Mouse (Mus musculus): ENCODE measurements around the gene Tcp10b.
A peak's percentile ranks its signal among the peaks of the same experiment; 100 is the strongest.
"Not testable (repeated sequence)": the region's sequence is repeated elsewhere in the genome, so short reads cannot be mapped to it uniquely, and the experiment has no call there.

Gene Tcp10b

GRCm38 (mm10) chr17:13060804-13061203 lies at the start of gene Tcp10b:
TSS of gene Tcp10b (plus strand) at chr17:13061104.
- DNase-seq (ENCODE audit: low read depth, low spot score) = not testable (repeated sequence)

- DNase-seq (ENCODE audit: low read depth, low spot score) = no peak
Observed at GRCm38 (mm10) chr17:13013316-13013715, 47.6 kb upstream of the Tcp10b start.

GRCm38 (mm10) chr17:13036627-13037192 lies 24.2 kb upstream of the Tcp10b start:
- not testable (repeated sequence) for DNase-seq (ENCODE audit: low read depth, low spot score)

GRCm38 (mm10) chr17:13043846-13044673 lies 16.8 kb upstream of the Tcp10b start:
- peak; percentile 75 for DNase-seq (ENCODE audit: low read depth, low spot score)

DNA sequence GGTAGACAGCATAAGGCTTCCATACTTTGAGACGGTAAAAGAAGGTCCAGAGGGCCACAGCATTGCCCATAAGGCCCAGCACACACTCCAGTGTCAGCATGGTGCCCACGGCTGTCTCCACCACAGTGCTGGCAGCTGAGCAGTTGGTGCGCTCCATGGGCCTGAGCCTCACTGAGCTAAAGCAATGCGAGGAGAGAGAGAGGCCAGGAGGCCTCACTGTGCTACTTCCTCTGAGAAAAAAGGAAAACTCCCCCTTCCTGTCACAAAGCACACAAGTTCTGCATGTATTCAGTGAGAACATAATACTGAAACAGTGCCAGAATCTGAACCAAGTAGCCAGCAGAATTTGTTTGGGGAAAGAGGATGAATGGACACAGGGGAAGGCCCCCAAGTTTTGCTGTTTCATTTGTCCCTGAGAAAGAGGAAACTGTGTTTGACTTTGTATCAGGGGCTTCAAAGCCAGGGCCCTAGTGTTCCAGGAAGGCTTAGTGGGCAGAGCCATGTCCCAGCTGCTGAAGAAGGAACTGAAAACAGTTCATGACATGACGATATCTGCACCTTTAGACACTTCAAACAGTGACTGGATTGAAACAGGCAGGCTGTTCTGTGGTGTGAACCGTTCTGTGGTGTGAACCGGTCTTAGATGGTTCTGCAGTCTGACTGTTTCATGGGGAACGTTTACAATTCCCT lies 8.6 kb upstream of the Tcp10b start, which contains the start of gene Gpr31b:
Gene Gpr31b (minus strand): TSS at position 173 of the 690 bp plus-strand sequence.
- not testable (repeated sequence) for DNase-seq (ENCODE audit: low read depth, low spot score)

GRCm38 (mm10) chr17:13062882-13063281 lies 2.0 kb downstream of the Tcp10b start:
- DNase-seq (ENCODE audit: low read depth, low spot score) = not testable (repeated sequence)

- not testable (repeated sequence) for DNase-seq (ENCODE audit: low read depth, low spot score)
Observed at GRCm38 (mm10) chr17:13067864-13068385, 7.0 kb downstream of the Tcp10b start.

DNA sequence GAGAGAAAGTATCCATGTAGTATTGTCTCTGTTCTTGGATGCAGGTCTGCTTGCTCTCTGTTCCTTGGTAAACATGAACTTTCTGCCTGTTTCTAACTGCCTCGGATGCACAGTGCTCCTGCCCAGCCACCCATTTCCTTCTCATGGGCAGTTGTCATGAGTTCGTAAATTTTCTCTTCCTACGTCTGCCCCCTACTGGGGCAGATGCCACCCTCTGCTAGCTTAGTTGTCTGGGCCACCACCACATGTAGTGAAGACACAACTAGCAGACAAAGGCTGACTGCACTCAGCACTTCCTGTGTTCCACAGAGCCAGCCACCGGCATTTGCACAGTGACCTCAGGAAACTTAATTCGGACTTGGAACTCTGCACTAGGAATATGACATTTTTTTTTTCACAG lies 8.3 kb downstream of the Tcp10b start:
- not testable (repeated sequence) for DNase-seq (ENCODE audit: low read depth, low spot score)

DNA sequence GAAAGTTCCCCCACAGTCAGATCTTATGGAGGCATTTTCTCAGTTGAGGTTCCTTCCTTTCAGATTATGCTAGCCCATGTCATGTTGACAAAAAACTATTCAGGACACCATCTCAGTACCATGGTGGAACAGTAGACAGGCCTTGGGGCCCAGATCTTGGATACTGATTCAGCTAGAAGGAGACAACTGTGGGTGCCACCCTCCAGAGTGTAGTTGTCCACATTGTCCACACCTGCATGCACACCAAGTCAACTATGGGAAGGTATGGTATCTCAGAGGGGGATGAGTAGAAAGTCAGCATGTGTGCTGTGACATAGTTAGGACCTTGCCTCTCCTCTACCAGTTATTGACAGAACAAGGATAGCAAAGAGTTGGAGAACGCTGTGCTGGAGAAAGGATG lies 30.6 kb downstream of the Tcp10b start:
- not testable (repeated sequence) for DNase-seq (ENCODE audit: low read depth, low spot score)

GRCm38 (mm10) chr17:13092100-13092764 lies 31.3 kb downstream of the Tcp10b start:
- DNase-seq (ENCODE audit: low read depth, low spot score) = not testable (repeated sequence)

DNA sequence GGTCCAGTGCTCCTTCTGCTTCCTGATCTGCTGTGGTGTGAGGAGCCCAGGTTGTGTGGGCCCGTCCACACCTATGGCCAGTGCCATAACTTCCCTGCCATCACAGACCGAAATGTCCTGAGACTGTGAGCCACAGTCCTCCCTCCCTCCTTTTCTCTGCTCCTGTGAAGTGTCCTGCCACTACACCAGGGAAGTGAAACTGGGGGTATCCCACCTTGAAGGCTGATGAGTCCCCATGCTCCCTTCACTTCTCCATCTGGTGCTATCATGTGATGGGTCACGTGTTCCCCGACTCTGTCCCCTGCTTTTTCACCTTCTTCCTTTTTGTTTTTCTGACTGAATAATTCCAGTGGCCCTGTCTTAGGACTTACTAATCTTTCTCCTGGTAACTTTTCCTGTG lies 32.1 kb downstream of the Tcp10b start:
- DNase-seq (ENCODE audit: low read depth, low spot score) = not testable (repeated sequence)

DNA sequence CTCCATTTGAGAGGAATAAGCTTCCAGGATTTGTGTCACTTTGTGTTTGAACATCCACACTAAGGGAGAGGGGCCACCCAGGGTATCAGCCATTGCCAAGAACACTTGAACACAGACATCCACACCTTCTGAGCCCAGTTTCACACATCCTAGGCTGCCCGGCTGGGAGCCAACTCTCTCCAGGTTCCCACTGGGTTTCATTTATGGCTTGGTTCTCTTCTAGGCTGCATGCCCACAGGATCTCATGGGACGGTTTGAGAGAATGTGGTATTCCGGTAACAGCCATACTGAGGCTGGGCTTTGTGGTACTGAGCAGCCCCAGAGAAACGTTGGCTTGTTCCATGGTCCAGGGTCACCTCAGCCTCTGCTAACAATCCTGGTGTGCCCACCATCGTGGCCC lies 45.7 kb downstream of the Tcp10b start:
- not testable (repeated sequence) for DNase-seq (ENCODE audit: low read depth, low spot score)

GRCm38 (mm10) chr17:13112504-13113291 lies 51.8 kb downstream of the Tcp10b start:
- not testable (repeated sequence) for DNase-seq (ENCODE audit: low read depth, low spot score)

DNA sequence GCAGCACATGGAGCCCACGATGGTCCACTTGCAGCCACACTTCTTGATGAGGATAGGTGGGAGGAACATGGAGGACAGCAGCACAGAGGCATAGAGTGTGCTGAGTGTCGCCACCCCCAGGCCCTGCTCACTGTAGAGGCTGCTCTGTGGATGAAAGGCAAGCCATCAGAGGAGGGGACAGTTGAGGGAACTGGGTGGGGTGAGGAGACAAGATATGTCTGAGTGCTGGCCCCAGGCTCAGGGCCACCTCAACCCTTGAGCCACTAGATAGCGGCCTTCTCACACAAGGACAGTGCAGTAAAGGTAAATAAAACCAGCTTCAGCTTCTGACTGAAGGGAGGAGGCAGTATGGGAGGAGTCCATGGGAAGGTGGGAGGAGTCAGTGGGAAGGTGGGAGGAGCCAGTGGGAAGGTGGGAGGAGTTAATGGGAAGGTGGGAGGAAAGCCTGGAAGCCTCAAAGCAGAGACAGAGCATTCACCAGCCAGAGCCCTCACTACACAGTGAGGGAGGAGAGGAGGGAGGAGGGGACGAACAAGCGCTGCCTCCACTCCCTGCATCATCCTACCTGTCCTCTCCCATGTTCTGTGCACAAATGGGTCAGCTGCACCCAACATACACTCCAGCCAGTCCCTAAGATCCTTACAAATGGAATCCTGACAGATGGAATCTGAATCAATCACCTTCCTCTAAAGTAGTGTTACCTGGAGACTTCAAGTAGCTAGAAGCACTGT lies 62.6 kb downstream of the Tcp10b start:
- not testable (repeated sequence) for DNase-seq (ENCODE audit: low read depth, low spot score)

DNA sequence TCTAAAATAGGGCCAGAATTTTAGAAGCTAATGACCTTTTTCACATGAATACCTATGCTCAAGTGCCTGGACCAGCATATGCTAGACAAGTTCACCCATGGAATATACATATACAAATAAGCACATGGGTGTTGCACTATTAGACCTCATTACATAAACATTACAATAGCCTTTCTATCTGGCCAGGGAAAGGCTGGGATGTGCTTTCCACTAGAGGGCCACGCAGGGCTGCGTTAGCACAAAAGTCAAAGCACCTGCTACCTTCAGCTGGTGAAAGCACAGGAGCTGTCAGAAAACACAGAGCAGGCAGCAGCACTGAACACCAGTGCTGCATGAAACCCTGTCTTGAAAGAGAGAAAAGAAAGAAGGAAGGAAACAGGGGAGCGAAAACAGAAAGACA lies 63.3 kb downstream of the Tcp10b start:
- not testable (repeated sequence) for DNase-seq (ENCODE audit: low read depth, low spot score)

GRCm38 (mm10) chr17:13129324-13129723 lies 68.4 kb downstream of the Tcp10b start:
- not testable (repeated sequence) for DNase-seq (ENCODE audit: low read depth, low spot score)

DNA sequence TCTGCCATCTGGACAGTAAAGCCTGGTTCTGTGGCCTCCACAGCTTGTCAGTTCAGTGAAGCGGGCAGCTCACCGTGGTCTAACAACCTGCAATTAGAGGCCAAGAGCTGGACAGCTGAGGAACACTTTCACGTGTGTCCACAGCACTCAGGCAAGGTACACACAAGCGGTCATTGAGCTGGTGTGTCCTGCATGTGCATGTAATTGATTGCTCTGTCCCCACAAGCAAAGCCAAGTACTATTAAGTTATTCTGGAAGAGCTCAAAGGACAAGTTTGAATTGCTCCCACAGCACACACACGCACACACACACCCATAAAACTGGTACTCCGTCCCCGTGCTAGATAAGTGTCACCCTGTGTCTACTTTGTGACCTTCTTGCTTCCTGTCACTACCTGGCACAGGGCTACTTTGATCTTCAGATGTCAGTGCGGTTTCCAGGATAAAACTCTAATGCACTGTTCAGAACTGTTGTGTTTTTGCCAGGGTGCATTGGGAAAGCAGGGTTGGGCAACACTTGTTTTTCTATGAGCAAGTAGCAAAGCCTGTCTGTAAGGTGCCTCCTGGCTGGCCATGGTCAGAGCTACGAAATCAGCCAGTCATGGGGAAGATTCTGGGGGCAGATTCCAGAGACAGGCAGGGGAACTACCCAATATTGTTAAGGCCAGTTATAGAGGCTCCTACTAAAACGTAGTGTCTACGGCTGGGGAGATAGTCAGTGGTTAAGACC lies 69.0 kb downstream of the Tcp10b start:
- not testable (repeated sequence) for DNase-seq (ENCODE audit: low read depth, low spot score)

GRCm38 (mm10) chr17:13131710-13132109 lies 70.8 kb downstream of the Tcp10b start, which contains the start of gene Unc93a:
TSS of gene Unc93a (minus strand) at chr17:13131810.
- not testable (repeated sequence) for DNase-seq (ENCODE audit: low read depth, low spot score)

Measured in mesoderm, embryonic 11.5 days (tissue).